Mouse (Mus musculus) hindbrain, postnatal 0 days (tissue): ENCODE data around the gene Smim1. TPM values are rescaled to one million over a fixed set of nuclear protein-coding genes. Genes with fewer than 3 reads are reported as not detected.
A peak's percentile ranks its signal among the peaks of the same experiment; 100 is the strongest.

Source experiments
- ATAC-seq: fragments of 200-750 bp; cut with Nextera tagmentation; 2 replicates; pipeline ENCODE4 v1.8.0; 2017; ENCODE audit warnings: mild to moderate bottlenecking, moderate TSS enrichment, moderate library complexity
- DNase-seq: peaks from one replicate; pipeline ENCODE4 v3.0.0-alpha.2; 2015; ENCODE audit warnings: low spot score
- H3K27ac ChIP-seq: fragments of 300-500 bp; sonication (generic); 2 replicates; pipeline ENCODE4 v1.5.1; 2014; ENCODE audit warnings: mild to moderate bottlenecking
- H3K27me3 ChIP-seq: fragments of 300-500 bp; sonication (generic); 2 replicates; pipeline ENCODE4 v1.6.1; 2014; ENCODE audit warnings: low read length, mixed read lengths; ENCODE audit not compliant: insufficient read depth
- H3K36me3 ChIP-seq: fragments of 300-500 bp; sonication (generic); 2 replicates; pipeline ENCODE4 v1.6.1; 2014; ENCODE audit warnings: low read length, mixed read lengths; ENCODE audit not compliant: insufficient read depth
- H3K4me1 ChIP-seq: fragments of 300-500 bp; sonication (generic); 2 replicates; pipeline ENCODE4 v1.6.1; 2014; ENCODE audit warnings: antibody characterized with exemption, low read length, mixed read lengths; ENCODE audit not compliant: insufficient read depth
- H3K4me2 ChIP-seq: fragments of 300-500 bp; sonication (generic); 2 replicates; pipeline ENCODE4 v1.6.1; 2014; ENCODE audit warnings: low read depth, mild to moderate bottlenecking, low read length, moderate library complexity, mixed read lengths
- H3K4me3 ChIP-seq: fragments of 300-500 bp; sonication (generic); 2 replicates; pipeline ENCODE4 v1.5.1; 2014; ENCODE audit warnings: low read length
- H3K9ac ChIP-seq: fragments of 300-500 bp; sonication (generic); replicated peaks from 2 replicates; pipeline ENCODE4 v1.6.1; 2014; ENCODE audit warnings: mild to moderate bottlenecking, low read length, moderate library complexity, mixed read lengths
- H3K9me3 ChIP-seq: fragments of 300-500 bp; sonication (generic); 2 replicates; pipeline ENCODE4 v1.6.1; 2016; ENCODE audit warnings: low read length, mixed read lengths
- CTCF ChIP-seq: IDR thresholded peaks from 2 replicates; pipeline ENCODE4 v1.5.1; 2016; ENCODE audit warnings: antibody characterized with exemption, control low read depth, low read depth
- WGBS: fragments of 180-500 bp; shearing (Covaris S2); extraction: QIAGEN DNeasy Blood & Tissue Kit; methylation state at CpG from one replicate; pipeline ENCODE4 v1.1.7; 2014; 5-methylcytosine and 5-hydroxymethylcytosine counted together
- polyA plus RNA-seq: library from polyadenylated mRNA; unstranded; fragments of >200 nt; fragmentation: Nextera tagmentation; extraction: Ambion mirVana; gene quantifications from 2 replicates; pipeline ENCODE4 v1.2.1, GENCODE M21; 2015
- total RNA-seq: library from RNA; depleted of rRNA; stranded (reverse); fragments of >200 nt; gene quantifications from 2 replicates; pipeline ENCODE4 v1.2.3, GENCODE M21; 2014

Smim1 gene
- total and polyA plus RNA-seq, 2 experiments from 2014 or later = 17.1 to 20.7 TPM

- 32% methylated on average over 2 of the region's 2 CpGs for whole genome bisulfite sequencing
- no peak overlapping the region for H3K27ac ChIP-seq
- H3K4me2 ChIP-seq = no peak overlapping the region
- H3K4me1 ChIP-seq = no peaks in the 10 kb centered on the region
- no peak overlapping the region for H3K9ac ChIP-seq
- H3K9me3 ChIP-seq = no peaks in the 10 kb centered on the region
- no peaks in the 10 kb centered on the region for H3K36me3 ChIP-seq
- no peak overlapping the region for H3K4me3 ChIP-seq
- peak; percentile 17 for DNase-seq
- ATAC-seq = no peak
- TF ChIP-seq CTCF = no peak
- no peaks in the 10 kb centered on the region for H3K27me3 ChIP-seq
These were observed 30.6 kb upstream of the Smim1 start for GRCm38 (mm10) chr4:154056661-154057060.

GRCm38 (mm10) chr4:154056046-154056445 lies 30.0 kb upstream of the Smim1 start:
- WGBS = 73% methylated on average over 2 of the region's 2 CpGs
- H3K27ac ChIP-seq = no peak overlapping the region
- no peaks in the 10 kb centered on the region for H3K36me3 ChIP-seq
- no peak overlapping the region for H3K9ac ChIP-seq
- no peaks in the 10 kb centered on the region for H3K9me3 ChIP-seq
- no peak for TF ChIP-seq CTCF
- no peaks in the 10 kb centered on the region for H3K4me1 ChIP-seq
- no peaks in the 10 kb centered on the region for H3K27me3 ChIP-seq
- no peak overlapping the region for H3K4me3 ChIP-seq
- no peak overlapping the region for H3K4me2 ChIP-seq
- DNase-seq (no peak), ATAC-seq (no peak)

- H3K36me3 ChIP-seq = no peaks in the 10 kb centered on the region
- no peak overlapping the region for H3K4me3 ChIP-seq
- DNase-seq (no peak), ATAC-seq (no peak)
- no peaks in the 10 kb centered on the region for H3K27me3 ChIP-seq
- no peak overlapping the region for H3K9ac ChIP-seq
- no peak overlapping the region for H3K27ac ChIP-seq
- no peak for TF ChIP-seq CTCF
- WGBS = 90% methylated on average over 7 of the region's 7 CpGs
- H3K4me2 ChIP-seq = no peak overlapping the region
- no peaks in the 10 kb centered on the region for H3K9me3 ChIP-seq
- H3K4me1 ChIP-seq = no peaks in the 10 kb centered on the region
These were observed 29.5 kb upstream of the Smim1 start for GRCm38 (mm10) chr4:154055482-154055881.

GRCm38 (mm10) chr4:154053065-154053464 lies 27.0 kb upstream of the Smim1 start:
- Histone ChIP-seq H3K27ac (no peak overlapping the region), H3K9me3 (no peaks in the 10 kb centered on the region), H3K4me2 (no peak overlapping the region), H3K27me3 (no peaks in the 10 kb centered on the region), H3K9ac (no peak overlapping the region), H3K36me3 (no peaks in the 10 kb centered on the region), H3K4me1 (no peaks in the 10 kb centered on the region), H3K4me3 (no peak overlapping the region)
- peak; percentile 35 for TF ChIP-seq CTCF
- ATAC-seq = no peak
- DNase-seq = no peak
- WGBS = 58% methylated on average over 4 of the region's 4 CpGs

- no peak for DNase-seq
- no peak for ATAC-seq
- TF ChIP-seq CTCF = no peak
- H3K27me3 ChIP-seq = no peaks in the 10 kb centered on the region
- no peak overlapping the region for H3K4me2 ChIP-seq
- no peaks in the 10 kb centered on the region for H3K9me3 ChIP-seq
- H3K4me1 ChIP-seq = no peaks in the 10 kb centered on the region
- no peaks in the 10 kb centered on the region for H3K36me3 ChIP-seq
- WGBS = 73% methylated on average over 3 of the region's 3 CpGs
- no peak overlapping the region for H3K4me3 ChIP-seq
- no peak overlapping the region for H3K9ac ChIP-seq
- no peak overlapping the region for H3K27ac ChIP-seq
These were observed 25.4 kb upstream of the Smim1 start for GRCm38 (mm10) chr4:154051401-154051800.

- no peak for ATAC-seq
- no peak overlapping the region for H3K9ac ChIP-seq
These were observed 19.8 kb upstream of the Smim1 start for GRCm38 (mm10) chr4:154045837-154046236.

GRCm38 (mm10) chr4:154042577-154042976 lies 16.5 kb upstream of the Smim1 start, which contains the start of gene Ccdc27:
Gene Ccdc27 (minus strand): TSS chr4:154042677.
- Histone ChIP-seq H3K27ac (no peak within 1 kb of the TSS), H3K4me3 (no peak within 1 kb of the TSS), H3K4me1 (no peaks in the 10 kb centered on the region), H3K9me3 (no peaks in the 10 kb centered on the region), H3K27me3 (no peaks in the 10 kb centered on the region), H3K36me3 (no peaks in the 10 kb centered on the region), H3K4me2 (no peak within 1 kb of the TSS), H3K9ac (no peak within 1 kb of the TSS)
- ATAC-seq (no peak), DNase-seq (no peak)
- TF ChIP-seq CTCF = no peak
- WGBS = 76% methylated on average over 9 of the region's 9 CpGs

More at GRCm38 (mm10) chr4:154045837-154046236, 19.8 kb upstream of the Smim1 start:
- Histone ChIP-seq H3K4me3 (no peak overlapping the region), H3K27ac (no peak overlapping the region), H3K9me3 (no peaks in the 10 kb centered on the region), H3K27me3 (no peaks in the 10 kb centered on the region), H3K4me2 (no peak overlapping the region), H3K36me3 (no peaks in the 10 kb centered on the region), H3K4me1 (no peaks in the 10 kb centered on the region)
- TF ChIP-seq CTCF = no peak
- no peak for DNase-seq
- 72% methylated on average over 5 of the region's 5 CpGs for WGBS
